Mouse (Mus musculus) cerebellum, adult 18-20 months (tissue): ENCODE results near the gene Nxnl1.

Experiments used
- DNase-seq, 2 experiments: peaks; one replicate each; pipeline ENCODE4 v3.0.0; 2021

The Nxnl1 gene

DNA sequence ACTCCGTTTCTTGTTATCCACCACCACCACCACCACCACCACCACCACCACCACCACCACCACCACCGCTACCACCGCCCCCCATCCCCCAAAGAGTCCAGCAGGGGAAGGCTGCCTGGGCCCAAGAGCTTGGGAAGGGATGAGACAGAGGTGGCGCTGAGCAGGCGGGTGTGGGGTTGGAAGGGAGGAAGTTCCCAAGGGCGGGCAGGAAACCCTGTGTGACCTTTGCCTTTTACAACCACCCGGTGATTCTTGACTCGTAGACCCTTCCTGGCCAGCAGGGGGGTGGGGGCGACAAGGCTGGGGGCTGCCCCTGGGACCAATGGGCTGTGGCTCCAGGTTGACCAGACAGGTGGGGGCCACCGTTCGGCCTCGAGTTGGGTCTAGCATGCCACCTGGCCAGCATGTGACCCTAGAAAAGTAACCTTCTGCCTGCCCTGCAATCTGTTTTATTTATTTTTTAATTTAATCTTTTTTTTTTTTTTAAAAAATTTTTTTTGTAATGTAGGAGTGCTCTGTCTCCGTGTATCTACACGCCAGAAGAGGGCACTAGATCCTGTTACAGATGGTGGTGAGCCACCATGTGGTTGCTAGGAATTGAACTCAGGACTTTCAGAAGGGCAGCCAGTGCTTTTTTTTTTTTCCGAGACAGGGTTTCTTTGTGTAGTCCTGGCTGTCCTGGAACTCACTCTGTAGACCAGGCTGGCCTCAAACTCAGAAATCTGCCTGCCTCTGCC lies 53.2 kb downstream of the Nxnl1 start:
- DNase-seq = no peak

- DNase-seq = no peak
These were observed 54.8 kb downstream of the Nxnl1 start, which contains the start of gene Plvap for GRCm38 (mm10) chr8:71511644-71512043. Gene Plvap (minus strand): TSS chr8:71511752.
